Mouse (Mus musculus) neural tube, embryonic 15.5 days (tissue): ENCODE data around the gene Hrct1. TPM values are rescaled to one million over a fixed set of nuclear protein-coding genes. Genes with fewer than 3 reads are reported as not detected.

Experiments
- ATAC-seq: fragments of 200-750 bp; cut with Nextera tagmentation; 2 replicates; pipeline ENCODE4 v1.8.0; 2017; ENCODE audit warnings: mild to moderate bottlenecking, moderate TSS enrichment, moderate library complexity; ENCODE audit not compliant: low FRiP score
- H3K27ac ChIP-seq: fragments of 300-500 bp; sonication (generic); replicated peaks from 2 replicates; pipeline ENCODE4 v1.5.1; 2015; ENCODE audit warnings: mild to moderate bottlenecking, inconsistent platforms
- H3K27me3 ChIP-seq: fragments of 300-500 bp; sonication (generic); replicated peaks from 2 replicates; pipeline ENCODE4 v1.6.1; 2015; ENCODE audit warnings: inconsistent platforms
- H3K36me3 ChIP-seq: fragments of 300-500 bp; sonication (generic); 2 replicates; pipeline ENCODE4 v1.6.1; 2015; ENCODE audit warnings: inconsistent platforms
- H3K4me1 ChIP-seq: fragments of 300-500 bp; sonication (generic); 2 replicates; pipeline ENCODE4 v1.6.1; 2015; ENCODE audit warnings: inconsistent platforms
- H3K4me2 ChIP-seq: fragments of 300-500 bp; sonication (generic); 2 replicates; pipeline ENCODE4 v1.6.1; 2015; ENCODE audit warnings: inconsistent platforms, mild to moderate bottlenecking, moderate library complexity
- H3K4me3 ChIP-seq: fragments of 300-500 bp; sonication (generic); replicated peaks from 2 replicates; pipeline ENCODE4 v1.5.1; 2015; ENCODE audit warnings: mild to moderate bottlenecking, inconsistent platforms
- H3K9ac ChIP-seq: fragments of 300-500 bp; sonication (generic); replicated peaks from 2 replicates; pipeline ENCODE4 v1.6.1; 2015; ENCODE audit warnings: mild to moderate bottlenecking, inconsistent platforms
- H3K9me3 ChIP-seq: fragments of 300-500 bp; sonication (generic); replicated peaks from 2 replicates; pipeline ENCODE4 v1.6.1; 2016; ENCODE audit warnings: inconsistent platforms
- WGBS: fragments of 180-500 bp; shearing (Covaris S2); methylation state at CpG from one replicate; pipeline ENCODE4 v1.1.7; 2015; ENCODE audit warnings: mixed read lengths; 5-methylcytosine and 5-hydroxymethylcytosine counted together
- polyA plus RNA-seq: library from polyadenylated mRNA; unstranded; fragments of >200 nt; fragmentation: Nextera tagmentation; extraction: Ambion mirVana; gene quantifications from 2 replicates; pipeline ENCODE4 v1.2.1, GENCODE M21; 2015

Hrct1 gene
- polyA plus RNA-seq, 1 experiment from 2014 or later: 0.24 TPM

- no peak overlapping the region for H3K9ac ChIP-seq
- 0 out of 2 replicates have a peak, but pooled peaks cover 3% of the 10 kb centered on the region for H3K27me3 ChIP-seq
- no peaks in the 10 kb centered on the region for H3K4me1 ChIP-seq
- no peaks in the 10 kb centered on the region for H3K9me3 ChIP-seq
- no peak overlapping the region for H3K4me2 ChIP-seq
- no peak for ATAC-seq
- H3K27ac ChIP-seq: no peak overlapping the region
- H3K36me3 ChIP-seq: no peaks in the 10 kb centered on the region
- 87% methylated on average over 13 of the region's 13 CpGs for WGBS
- H3K4me3 ChIP-seq: no peak overlapping the region
These were observed 21.0 kb upstream of the Hrct1 start for GRCm38 (mm10) chr4:43705991-43706390.

GRCm38 (mm10) chr4:43709869-43710268 is 17.1 kb upstream of the Hrct1 start, which contains the start of gene Olfr71:
Gene Olfr71, minus strand, starts transcription at chr4:43710255.
- no peak for ATAC-seq
- H3K4me1 ChIP-seq: no peaks in the 10 kb centered on the region
- no peaks in the 10 kb centered on the region for H3K36me3 ChIP-seq
- no peak within 1 kb of the TSS for H3K4me2 ChIP-seq
- no peak within 1 kb of the TSS for H3K4me3 ChIP-seq
- H3K9ac ChIP-seq: no peak within 1 kb of the TSS
- 0 out of 2 replicates have a peak, but pooled peaks cover 3% of the 10 kb centered on the region for H3K27me3 ChIP-seq
- no peak within 1 kb of the TSS for H3K27ac ChIP-seq
- 81% methylated on average over 6 of the region's 6 CpGs for WGBS
- no peaks in the 10 kb centered on the region for H3K9me3 ChIP-seq

DNA sequence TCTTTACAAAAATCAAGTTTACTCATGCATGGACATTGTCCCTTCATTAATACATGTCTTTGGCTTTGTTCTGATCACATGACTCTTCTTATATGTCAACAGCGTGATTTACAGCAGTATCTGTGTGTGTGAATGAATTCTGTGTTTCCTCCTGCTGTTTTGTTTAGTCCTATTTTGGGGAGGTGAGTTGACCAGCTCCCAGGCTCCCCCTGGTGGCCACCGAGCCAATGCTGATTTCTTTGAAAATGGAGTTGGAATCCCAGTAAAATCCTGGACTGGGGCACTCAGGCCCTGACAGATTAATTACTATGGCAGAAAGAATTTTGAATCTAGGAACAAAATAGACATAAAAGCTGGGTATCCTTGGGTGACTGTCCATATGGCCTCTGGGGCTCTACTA is 15.2 kb upstream of the Hrct1 start:
- Histone ChIP-seq H3K4me2 (no peak overlapping the region), H3K36me3 (no peaks in the 10 kb centered on the region), H3K27ac (no peak overlapping the region), H3K9me3 (no peaks in the 10 kb centered on the region), H3K4me3 (no peak overlapping the region), H3K9ac (no peak overlapping the region), H3K27me3 (0 out of 2 replicates have a peak, but pooled peaks cover 5% of the 10 kb centered on the region), H3K4me1 (no peaks in the 10 kb centered on the region)
- 1% methylated on average over 2 of the region's 2 CpGs for WGBS
- ATAC-seq: no peak

DNA sequence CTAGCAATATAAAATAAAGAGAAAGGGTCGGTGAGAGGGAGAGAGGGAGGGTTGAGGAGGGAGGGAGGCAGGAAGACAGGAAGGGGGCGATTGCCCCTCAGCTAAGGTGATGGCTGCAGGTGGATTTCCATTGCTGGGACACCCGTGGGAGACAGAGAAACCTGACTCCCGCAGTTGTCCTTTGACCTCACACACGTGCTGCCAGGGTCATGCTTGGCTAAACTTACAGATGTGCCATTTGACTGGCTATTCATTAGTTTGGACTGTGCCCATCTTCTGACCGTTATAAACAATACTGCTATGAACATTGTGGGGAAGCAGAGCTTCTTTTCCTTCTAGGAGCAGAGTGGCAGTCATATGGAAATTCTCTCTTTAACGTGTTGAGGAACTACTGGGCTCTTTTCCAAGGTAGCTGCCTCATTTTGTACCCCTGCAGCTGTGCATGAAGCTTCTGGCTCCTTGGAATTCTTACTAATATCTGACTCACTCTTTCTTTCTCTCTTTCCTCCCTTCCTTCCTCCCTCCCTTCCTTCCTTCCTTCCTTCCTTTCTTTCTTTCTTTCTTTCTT is 13.3 kb upstream of the Hrct1 start:
- H3K9me3 ChIP-seq: no peaks in the 10 kb centered on the region
- no peak overlapping the region for H3K27ac ChIP-seq
- H3K27me3 ChIP-seq: 0 out of 2 replicates have a peak, but pooled peaks cover 5% of the 10 kb centered on the region
- WGBS: 43% methylated on average over 7 of the region's 7 CpGs
- H3K4me2 ChIP-seq: no peak overlapping the region
- no peak overlapping the region for H3K9ac ChIP-seq
- ATAC-seq: no peak
- H3K36me3 ChIP-seq: no peaks in the 10 kb centered on the region
- H3K4me1 ChIP-seq: no peaks in the 10 kb centered on the region
- no peak overlapping the region for H3K4me3 ChIP-seq

DNA sequence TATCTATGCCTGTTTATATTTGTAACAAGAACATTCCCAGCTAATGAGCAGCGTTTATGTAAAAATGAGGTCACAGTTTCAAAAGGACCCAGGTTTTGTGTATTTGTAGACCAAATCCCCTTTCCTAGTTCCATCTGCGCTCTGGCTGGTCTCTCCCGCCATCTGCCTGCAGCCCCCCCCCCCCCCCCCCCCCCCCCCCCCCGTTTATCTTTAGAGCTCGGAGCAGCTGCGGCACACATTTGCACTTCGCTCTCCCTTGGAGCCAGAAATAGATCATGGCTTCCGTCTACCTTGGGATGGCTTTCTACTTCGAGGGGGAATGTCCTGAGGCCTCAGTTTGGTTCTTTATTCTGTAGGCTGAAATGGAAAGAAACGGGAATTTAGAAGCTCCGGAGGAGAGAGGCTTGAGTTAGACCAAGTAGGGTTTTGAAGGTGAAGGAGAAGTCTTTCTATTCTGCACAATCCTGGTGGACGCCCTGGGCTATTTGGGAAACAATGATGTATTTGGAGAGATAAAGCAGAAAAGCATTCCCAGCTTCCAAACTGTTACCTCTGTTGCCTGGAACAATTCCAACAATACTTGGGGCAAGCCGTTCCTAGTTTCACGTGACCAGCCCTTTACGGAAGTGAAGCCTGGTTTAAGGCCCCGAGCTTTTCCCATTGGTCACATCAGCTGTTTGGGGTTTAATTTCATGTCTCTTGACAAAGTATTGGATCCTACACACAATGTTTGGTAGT is 6.3 kb upstream of the Hrct1 start:
- Histone ChIP-seq H3K9ac (no peak overlapping the region), H3K4me3 (no peak overlapping the region), H3K4me2 (no peak overlapping the region), H3K27me3 (0 out of 2 replicates have a peak, but pooled peaks cover 3% of the 10 kb centered on the region), H3K9me3 (no peaks in the 10 kb centered on the region), H3K36me3 (no peaks in the 10 kb centered on the region), H3K4me1 (no peaks in the 10 kb centered on the region), H3K27ac (no peak overlapping the region)
- WGBS: 34% methylated on average over 14 of the region's 16 CpGs
- ATAC-seq: no peak

- no peaks in the 10 kb centered on the region for H3K9me3 ChIP-seq
- H3K4me3 ChIP-seq: no peak overlapping the region
- ATAC-seq: no peak
- H3K36me3 ChIP-seq: no peaks in the 10 kb centered on the region
- no peak overlapping the region for H3K9ac ChIP-seq
- no peak overlapping the region for H3K4me2 ChIP-seq
- WGBS: 90% methylated on average over 4 of the region's 4 CpGs
- H3K27me3 ChIP-seq: no peaks in the 10 kb centered on the region
- H3K4me1 ChIP-seq: no peaks in the 10 kb centered on the region
- no peak overlapping the region for H3K27ac ChIP-seq
These were observed 4.8 kb upstream of the Hrct1 start for GRCm38 (mm10) chr4:43722191-43722590.

GRCm38 (mm10) chr4:43724764-43725163 is 2.2 kb upstream of the Hrct1 start:
- no peaks in the 10 kb centered on the region for H3K27me3 ChIP-seq
- no peaks in the 10 kb centered on the region for H3K9me3 ChIP-seq
- no peaks in the 10 kb centered on the region for H3K4me1 ChIP-seq
- 49% methylated on average over 1 of the region's 1 CpGs for WGBS
- no peak overlapping the region for H3K4me3 ChIP-seq
- no peak overlapping the region for H3K4me2 ChIP-seq
- no peak overlapping the region for H3K9ac ChIP-seq
- H3K27ac ChIP-seq: no peak overlapping the region
- no peak for ATAC-seq
- no peaks in the 10 kb centered on the region for H3K36me3 ChIP-seq

DNA sequence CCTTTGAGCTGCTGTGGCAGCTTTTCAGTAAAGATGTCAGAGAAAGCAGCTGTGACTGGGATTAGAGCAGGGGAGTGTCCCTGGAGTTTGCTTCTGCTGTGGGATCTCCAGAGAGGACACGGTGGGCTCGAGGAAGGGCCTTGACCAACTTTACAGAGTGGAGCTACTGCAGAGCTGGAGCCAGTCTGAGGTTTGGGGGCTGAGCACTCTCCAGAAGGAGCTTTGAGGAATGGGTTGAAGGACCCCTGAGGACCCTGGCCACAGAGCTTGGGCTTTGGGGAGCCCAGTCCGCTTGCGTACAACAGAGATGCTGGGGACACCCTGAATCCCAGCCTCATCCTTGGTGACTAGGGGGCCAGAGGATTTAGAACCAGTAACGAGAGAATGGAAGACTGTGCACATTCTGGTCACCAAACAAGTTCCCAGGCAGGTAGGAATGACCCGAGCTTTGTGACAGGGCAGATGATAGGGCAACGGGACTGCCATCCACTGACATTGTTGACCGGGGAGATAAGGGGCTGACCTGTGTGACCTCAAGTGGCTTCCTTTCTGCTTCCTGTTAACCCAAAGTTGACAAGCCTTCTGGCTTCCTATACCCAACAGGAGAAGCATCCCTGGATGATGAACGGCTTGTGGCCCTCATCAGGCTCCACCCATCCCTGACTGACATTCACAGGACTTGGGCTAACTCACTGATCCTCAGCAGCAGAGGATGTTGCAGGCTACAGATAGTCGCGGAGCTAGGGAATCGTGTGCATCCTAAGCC is 577 bp upstream of the Hrct1 start:
- H3K27ac ChIP-seq: no peak overlapping the region
- no peak overlapping the region for H3K4me2 ChIP-seq
- no peaks in the 10 kb centered on the region for H3K9me3 ChIP-seq
- H3K4me1 ChIP-seq: no peaks in the 10 kb centered on the region
- ATAC-seq: no peak
- H3K27me3 ChIP-seq: no peaks in the 10 kb centered on the region
- H3K9ac ChIP-seq: no peak overlapping the region
- no peaks in the 10 kb centered on the region for H3K36me3 ChIP-seq
- no peak overlapping the region for H3K4me3 ChIP-seq
- WGBS: 84% methylated on average over 12 of the region's 12 CpGs

GRCm38 (mm10) chr4:43727718-43728575 is 959 bp downstream of the Hrct1 start:
- H3K4me1 ChIP-seq: no peaks in the 10 kb centered on the region
- no peaks in the 10 kb centered on the region for H3K27me3 ChIP-seq
- no peaks in the 10 kb centered on the region for H3K9me3 ChIP-seq
- no peak for ATAC-seq
- H3K36me3 ChIP-seq: no peaks in the 10 kb centered on the region
- WGBS: 81% methylated on average over 7 of the region's 7 CpGs
- H3K27ac ChIP-seq: no peak overlapping the region
- H3K9ac ChIP-seq: no peak overlapping the region
- no peak overlapping the region for H3K4me3 ChIP-seq
- no peak overlapping the region for H3K4me2 ChIP-seq

DNA sequence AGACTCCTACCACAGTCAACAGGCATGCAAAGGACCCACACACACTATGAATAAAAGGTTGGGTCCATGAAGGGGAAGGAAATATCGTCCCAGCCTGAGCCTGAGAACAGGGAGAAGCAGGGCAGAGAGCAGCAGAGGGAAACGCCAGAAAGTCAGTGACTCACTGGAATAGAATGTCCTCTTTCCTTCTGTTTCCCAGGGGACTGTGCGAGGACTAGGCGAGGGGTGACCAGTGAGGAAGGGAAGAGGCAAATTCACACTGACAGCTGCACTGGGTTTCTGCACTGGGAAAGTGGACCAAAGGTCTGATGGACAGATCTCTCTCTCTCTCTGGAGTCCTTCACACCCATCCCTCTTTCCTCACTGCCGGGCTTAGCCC is 1.6 kb downstream of the Hrct1 start:
- 77% methylated on average over 5 of the region's 5 CpGs for WGBS
- H3K27me3 ChIP-seq: no peaks in the 10 kb centered on the region
- ATAC-seq: no peak
- no peaks in the 10 kb centered on the region for H3K4me1 ChIP-seq
- no peak overlapping the region for H3K4me2 ChIP-seq
- H3K27ac ChIP-seq: no peak overlapping the region
- H3K36me3 ChIP-seq: no peaks in the 10 kb centered on the region
- no peak overlapping the region for H3K4me3 ChIP-seq
- H3K9ac ChIP-seq: no peak overlapping the region
- H3K9me3 ChIP-seq: no peaks in the 10 kb centered on the region

DNA sequence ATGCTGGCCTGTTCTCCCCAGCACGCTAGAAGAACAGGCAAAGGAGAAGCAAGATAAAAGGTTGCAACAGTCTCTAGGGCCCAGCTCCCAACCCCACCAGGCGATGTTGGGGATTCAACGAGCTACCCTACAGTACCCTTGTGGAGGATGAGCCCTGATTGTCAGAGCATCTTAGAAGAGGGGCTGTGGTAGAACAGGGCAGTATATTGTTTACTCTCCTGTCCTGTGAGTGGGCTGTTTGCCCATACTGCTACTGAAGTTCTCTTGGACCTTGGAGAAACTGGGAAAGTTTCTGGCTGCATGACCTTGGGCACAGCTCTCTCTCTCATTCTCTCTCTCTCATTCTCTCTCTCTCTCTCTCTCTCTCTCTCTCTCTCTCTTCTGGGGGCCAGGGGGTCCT is 2.1 kb downstream of the Hrct1 start:
- H3K4me3 ChIP-seq: no peak overlapping the region
- ATAC-seq: no peak
- H3K9ac ChIP-seq: no peak overlapping the region
- H3K27me3 ChIP-seq: no peaks in the 10 kb centered on the region
- H3K4me2 ChIP-seq: no peak overlapping the region
- H3K4me1 ChIP-seq: no peaks in the 10 kb centered on the region
- H3K9me3 ChIP-seq: no peaks in the 10 kb centered on the region
- 78% methylated on average over 3 of the region's 3 CpGs for WGBS
- no peaks in the 10 kb centered on the region for H3K36me3 ChIP-seq
- no peak overlapping the region for H3K27ac ChIP-seq
